Mouse (Mus musculus): Measurements from ENCODE around the gene Fryl. TPM values are rescaled to one million over a fixed set of nuclear protein-coding genes. Genes with fewer than 3 reads are reported as not detected.

Fryl gene
- total RNA-seq, 2 experiments from 2014 or later: 28.9 to 32.8 TPM

DNA sequence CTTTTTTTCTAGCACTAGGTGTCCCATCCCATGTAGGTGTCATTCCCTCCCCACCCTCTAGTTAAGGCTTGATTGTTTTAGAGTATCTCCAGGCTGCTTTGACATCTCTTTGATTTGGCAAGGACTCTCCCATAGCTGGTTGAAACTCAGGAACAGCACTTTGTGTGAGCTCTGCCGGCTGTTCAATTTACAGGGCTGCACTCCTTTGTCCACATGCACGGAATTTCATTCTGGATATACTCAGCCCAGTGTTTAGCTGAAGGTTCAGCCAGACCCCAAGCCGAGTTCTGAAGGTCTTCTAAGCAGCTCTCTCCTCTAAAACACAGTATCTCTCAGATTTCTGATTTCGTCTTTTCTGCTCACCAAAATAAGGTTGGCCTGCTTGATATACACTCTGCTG, 284.0 kb downstream of the Fryl start:
- DNase-seq (ENCODE audit: low spot score in 2 of 2): no peak

Other genes starting within 250 kb of the Fryl start
- 1 to 10 TPM; 6.8 to 9.1 TPM for gene Slc10a4, start 249.7 kb downstream of the Fryl start, total RNA-seq (2021)
- 100 to 1,000 TPM; 245 to 250 TPM for gene Ociad1, start 36.2 kb upstream of the Fryl start, total RNA-seq (2021)
- gene Ociad2, start 84.4 kb upstream of the Fryl start, total RNA-seq (2021): 10 to 100 TPM; 28.9 to 29.3 TPM
- gene Cwh43, start 149.5 kb upstream of the Fryl start, total RNA-seq (2021): not detected
- gene Dcun1d4, start 224.4 kb upstream of the Fryl start, total RNA-seq (2021): 10 to 100 TPM; 26.9 to 50.3 TPM